Mouse (Mus musculus): ENCODE measurements at regions not wholly inside any gene's neighbourhood (a gene's known extent, or its start where the extent isn't known, plus 50 kb on each side); places are given as distances from the start of the nearest gene placed in this dataset.
A peak's percentile ranks its signal among the peaks of the same experiment; 100 is the strongest.

- 72% methylated on average over 2 of the region's 3 CpGs for WGBS
- no peak overlapping the region for H3K4me3 ChIP-seq (ENCODE audit: low read depth, low read length)
- H3K9me3 ChIP-seq (ENCODE audit: control insufficient read depth, low read length) = no peaks in the 10 kb centered on the region
- DNase-seq (ENCODE audit: low spot score) = no peak
- H3K4me1 ChIP-seq (replicated peaks; ENCODE audit: control insufficient read depth, insufficient read depth, low read length) = 0 out of 2 replicates have a peak, but pooled peaks cover 3% of the 10 kb centered on the region
- no peak for ATAC-seq (replicated peaks; ENCODE audit: low FRiP score)
- H3K4me2 ChIP-seq = no peak overlapping the region
- no peak overlapping the region for H3K27ac ChIP-seq (ENCODE audit: low read depth, low read length)
- H3K36me3 ChIP-seq (ENCODE audit: control insufficient read depth, insufficient read depth, low read length) = no peaks in the 10 kb centered on the region
- H3K27me3 ChIP-seq (replicated peaks; ENCODE audit: control insufficient read depth, insufficient read depth, low read length) = no peaks in the 10 kb centered on the region
- H3K9ac ChIP-seq (ENCODE audit: low read depth, low read length) = no peak overlapping the region
Measured at GRCm38 (mm10) chr12:13059473-13059872, 117.8 kb upstream of the Mycn start.

DNA sequence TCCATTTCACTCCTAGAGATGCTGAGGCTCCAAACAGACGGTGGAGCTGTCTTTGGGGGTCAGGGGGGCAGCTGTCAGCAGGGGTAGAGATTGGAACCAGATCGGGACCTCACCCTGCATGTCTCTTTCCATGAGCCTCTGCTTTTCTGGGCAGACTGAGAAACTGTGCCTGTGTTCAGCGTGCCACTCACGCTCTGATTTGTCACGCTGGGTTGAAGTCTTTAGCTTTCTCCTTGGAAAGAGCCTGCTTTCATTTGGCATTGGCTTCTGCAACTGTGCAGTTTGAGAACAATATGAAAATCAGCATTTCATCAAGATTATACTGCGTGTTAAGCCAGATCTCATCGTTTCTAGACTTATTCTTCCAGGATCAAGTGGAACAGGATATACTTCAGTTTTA is 114.5 kb upstream of the Mycn start:
- Histone ChIP-seq H3K27me3 (replicated peaks; ENCODE audit: control insufficient read depth, insufficient read depth, low read length) (no peaks in the 10 kb centered on the region), H3K9ac (ENCODE audit: low read depth, low read length) (no peak overlapping the region), H3K9me3 (ENCODE audit: control insufficient read depth, low read length) (no peaks in the 10 kb centered on the region), H3K36me3 (ENCODE audit: control insufficient read depth, insufficient read depth, low read length) (no peaks in the 10 kb centered on the region), H3K4me2 (no peak overlapping the region), H3K4me1 (replicated peaks; ENCODE audit: control insufficient read depth, insufficient read depth, low read length) (0 out of 2 replicates have a peak, but pooled peaks cover 3% of the 10 kb centered on the region), H3K27ac (ENCODE audit: low read depth, low read length) (no peak overlapping the region), H3K4me3 (ENCODE audit: low read depth, low read length) (no peak overlapping the region)
- DNase-seq (ENCODE audit: low spot score) (no peak), ATAC-seq (replicated peaks; ENCODE audit: low FRiP score) (no peak)
- 64% methylated on average over 7 of the region's 7 CpGs for WGBS

GRCm38 (mm10) chr12:13054611-13055010 is 112.9 kb upstream of the Mycn start:
- no peak for DNase-seq (ENCODE audit: low spot score)
- no peak overlapping the region for H3K4me2 ChIP-seq
- H3K9me3 ChIP-seq (ENCODE audit: control insufficient read depth, low read length) = no peaks in the 10 kb centered on the region
- H3K4me3 ChIP-seq (ENCODE audit: low read depth, low read length) = no peak overlapping the region
- no peaks in the 10 kb centered on the region for H3K27me3 ChIP-seq (replicated peaks; ENCODE audit: control insufficient read depth, insufficient read depth, low read length)
- H3K36me3 ChIP-seq (ENCODE audit: control insufficient read depth, insufficient read depth, low read length) = no peaks in the 10 kb centered on the region
- no peak overlapping the region for H3K27ac ChIP-seq (ENCODE audit: low read depth, low read length)
- peaks cover 6% of the 10 kb centered on the region; the same call in 1 of the 2 replicates for H3K4me1 ChIP-seq (replicated peaks; ENCODE audit: control insufficient read depth, insufficient read depth, low read length)
- 46% methylated on average over 3 of the region's 3 CpGs for WGBS
- ATAC-seq (replicated peaks; ENCODE audit: low FRiP score) = no peak
- no peak overlapping the region for H3K9ac ChIP-seq (ENCODE audit: low read depth, low read length)

GRCm38 (mm10) chr12:13053746-13054145 is 112.0 kb upstream of the Mycn start:
- no peaks in the 10 kb centered on the region for H3K36me3 ChIP-seq (ENCODE audit: control insufficient read depth, insufficient read depth, low read length)
- DNase-seq (ENCODE audit: low spot score) = no peak
- no peak overlapping the region for H3K9ac ChIP-seq (ENCODE audit: low read depth, low read length)
- H3K27ac ChIP-seq (ENCODE audit: low read depth, low read length) = no peak overlapping the region
- ATAC-seq (replicated peaks; ENCODE audit: low FRiP score) = no peak
- no peak overlapping the region for H3K4me2 ChIP-seq
- WGBS = 51% methylated on average over 5 of the region's 5 CpGs
- no peak overlapping the region for H3K4me3 ChIP-seq (ENCODE audit: low read depth, low read length)
- H3K4me1 ChIP-seq (replicated peaks; ENCODE audit: control insufficient read depth, insufficient read depth, low read length) = peaks cover 10% of the 10 kb centered on the region; the same call in 1 of the 2 replicates
- no peaks in the 10 kb centered on the region for H3K27me3 ChIP-seq (replicated peaks; ENCODE audit: control insufficient read depth, insufficient read depth, low read length)
- H3K9me3 ChIP-seq (ENCODE audit: control insufficient read depth, low read length) = no peaks in the 10 kb centered on the region

DNA sequence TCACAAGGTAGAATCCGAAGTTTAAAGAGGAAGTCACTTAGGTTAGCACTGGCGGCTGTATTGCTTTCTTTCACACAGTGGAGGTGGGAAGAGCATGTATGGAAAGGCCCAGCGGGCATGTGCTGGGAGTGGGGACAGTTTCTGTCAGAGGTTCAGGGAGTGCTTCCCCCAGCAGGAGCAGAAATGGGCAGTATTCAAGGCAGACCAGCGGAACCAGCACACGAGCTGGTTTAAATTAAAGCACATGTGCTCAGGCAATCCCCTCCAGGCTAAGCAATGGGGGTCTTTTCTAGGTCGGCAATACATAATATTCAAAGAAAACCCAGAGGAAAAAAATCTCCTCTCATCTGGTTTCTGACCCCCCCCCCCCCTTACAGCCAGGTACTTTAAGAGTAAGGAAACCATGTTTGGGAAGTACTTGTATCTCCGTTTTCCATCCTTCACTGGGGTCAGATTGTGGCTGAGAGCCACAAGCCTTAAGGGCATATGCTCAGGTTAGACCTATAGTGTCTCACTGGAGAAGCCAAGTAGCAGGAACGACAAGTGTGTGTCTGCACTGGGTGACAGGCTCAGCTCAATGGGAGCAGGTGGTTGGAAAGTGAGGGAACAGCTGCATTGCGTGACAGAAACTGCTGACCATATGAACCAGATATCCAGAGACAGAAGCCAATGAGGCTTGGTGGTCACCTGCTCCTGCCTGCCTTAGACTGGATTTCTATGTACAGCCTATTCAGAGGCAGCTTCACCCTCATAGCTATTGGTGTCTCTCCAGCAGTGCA is 111.3 kb upstream of the Mycn start:
- H3K36me3 ChIP-seq (ENCODE audit: control insufficient read depth, insufficient read depth, low read length) = no peaks in the 10 kb centered on the region
- H3K9ac ChIP-seq (ENCODE audit: low read depth, low read length) = no peak overlapping the region
- peaks cover 10% of the 10 kb centered on the region; the same call in 1 of the 2 replicates for H3K4me1 ChIP-seq (replicated peaks; ENCODE audit: control insufficient read depth, insufficient read depth, low read length)
- no peak overlapping the region for H3K27ac ChIP-seq (ENCODE audit: low read depth, low read length)
- no peak overlapping the region for H3K4me2 ChIP-seq
- ATAC-seq (replicated peaks; ENCODE audit: low FRiP score) = no peak
- H3K27me3 ChIP-seq (replicated peaks; ENCODE audit: control insufficient read depth, insufficient read depth, low read length) = no peaks in the 10 kb centered on the region
- 57% methylated on average over 9 of the region's 9 CpGs for WGBS
- H3K4me3 ChIP-seq (ENCODE audit: low read depth, low read length) = no peak overlapping the region
- no peaks in the 10 kb centered on the region for H3K9me3 ChIP-seq (ENCODE audit: control insufficient read depth, low read length)
- no peak for DNase-seq (ENCODE audit: low spot score)

DNA sequence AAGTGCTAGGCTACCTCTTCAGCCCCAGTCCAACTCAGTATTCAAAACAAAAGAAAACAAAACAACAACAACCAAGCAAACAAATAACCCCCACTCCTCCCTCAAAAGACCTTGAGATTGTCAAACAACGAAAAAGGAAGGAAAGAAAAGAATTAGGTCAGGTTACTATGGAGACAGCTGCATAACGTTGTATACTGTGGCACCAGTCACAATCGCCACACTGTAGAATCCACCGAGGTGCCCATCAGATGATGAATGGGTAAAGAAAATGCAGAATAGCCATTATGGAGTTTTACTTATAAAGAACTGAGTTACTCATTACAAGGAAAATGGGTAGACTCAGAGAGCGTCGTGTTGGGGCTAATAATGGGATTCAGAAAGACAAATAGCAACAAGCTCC is 110.5 kb upstream of the Mycn start:
- no peaks in the 10 kb centered on the region for H3K36me3 ChIP-seq (ENCODE audit: control insufficient read depth, insufficient read depth, low read length)
- DNase-seq (ENCODE audit: low spot score) = no peak
- no peak overlapping the region for H3K4me3 ChIP-seq (ENCODE audit: low read depth, low read length)
- H3K4me2 ChIP-seq = no peak overlapping the region
- ATAC-seq (replicated peaks; ENCODE audit: low FRiP score) = no peak
- H3K27ac ChIP-seq (ENCODE audit: low read depth, low read length) = no peak overlapping the region
- no peaks in the 10 kb centered on the region for H3K9me3 ChIP-seq (ENCODE audit: control insufficient read depth, low read length)
- no peak overlapping the region for H3K9ac ChIP-seq (ENCODE audit: low read depth, low read length)
- no peaks in the 10 kb centered on the region for H3K27me3 ChIP-seq (replicated peaks; ENCODE audit: control insufficient read depth, insufficient read depth, low read length)
- WGBS = 75% methylated on average over 6 of the region's 6 CpGs
- H3K4me1 ChIP-seq (replicated peaks; ENCODE audit: control insufficient read depth, insufficient read depth, low read length) = peaks cover 10% of the 10 kb centered on the region; the same call in 1 of the 2 replicates

DNA sequence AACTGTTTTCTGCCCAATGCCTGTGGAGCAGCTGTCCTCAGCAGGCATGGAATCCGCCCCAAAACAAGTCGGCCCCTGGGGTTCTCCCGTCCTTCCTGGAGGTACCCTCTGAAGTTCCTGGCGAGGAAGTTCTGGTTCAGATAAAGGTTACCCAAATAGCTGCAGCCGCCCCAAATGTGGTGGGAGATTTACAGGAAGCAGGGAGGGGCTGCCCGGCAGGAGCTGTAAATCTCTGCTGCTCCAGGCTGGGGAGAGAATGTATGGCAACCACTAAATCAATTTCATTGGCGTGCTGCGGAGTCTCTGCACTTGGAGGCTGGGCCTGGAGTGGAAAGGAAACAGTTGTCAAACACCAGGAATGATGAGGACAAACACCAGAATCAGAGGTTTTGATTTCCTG is 107.9 kb upstream of the Mycn start:
- Histone ChIP-seq H3K4me1 (replicated peaks; ENCODE audit: control insufficient read depth, insufficient read depth, low read length) (peaks cover 7% of the 10 kb centered on the region; the same call in 1 of the 2 replicates), H3K27me3 (replicated peaks; ENCODE audit: control insufficient read depth, insufficient read depth, low read length) (no peaks in the 10 kb centered on the region), H3K27ac (ENCODE audit: low read depth, low read length) (peak overlapping the region; percentile 35; the same call in 1 of the 2 replicates), H3K36me3 (ENCODE audit: control insufficient read depth, insufficient read depth, low read length) (no peaks in the 10 kb centered on the region), H3K4me2 (no peak overlapping the region), H3K9me3 (ENCODE audit: control insufficient read depth, low read length) (no peaks in the 10 kb centered on the region), H3K4me3 (ENCODE audit: low read depth, low read length) (no peak overlapping the region), H3K9ac (ENCODE audit: low read depth, low read length) (no peak overlapping the region)
- peak; percentile 38 for DNase-seq (ENCODE audit: low spot score)
- no peak for ATAC-seq (replicated peaks; ENCODE audit: low FRiP score)
- 18% methylated on average over 8 of the region's 8 CpGs for WGBS

GRCm38 (mm10) chr12:13048168-13048727 is 106.5 kb upstream of the Mycn start:
- no peak overlapping the region for H3K27ac ChIP-seq (ENCODE audit: low read depth, low read length)
- H3K27me3 ChIP-seq (replicated peaks; ENCODE audit: control insufficient read depth, insufficient read depth, low read length) = no peaks in the 10 kb centered on the region
- no peaks in the 10 kb centered on the region for H3K36me3 ChIP-seq (ENCODE audit: control insufficient read depth, insufficient read depth, low read length)
- no peak for DNase-seq (ENCODE audit: low spot score)
- H3K4me1 ChIP-seq (replicated peaks; ENCODE audit: control insufficient read depth, insufficient read depth, low read length) = peaks cover 7% of the 10 kb centered on the region; the same call in 1 of the 2 replicates
- WGBS = 47% methylated on average over 13 of the region's 13 CpGs
- H3K9me3 ChIP-seq (ENCODE audit: control insufficient read depth, low read length) = no peaks in the 10 kb centered on the region
- no peak overlapping the region for H3K9ac ChIP-seq (ENCODE audit: low read depth, low read length)
- H3K4me3 ChIP-seq (ENCODE audit: low read depth, low read length) = no peak overlapping the region
- no peak for ATAC-seq (replicated peaks; ENCODE audit: low FRiP score)
- H3K4me2 ChIP-seq = no peak overlapping the region

DNA sequence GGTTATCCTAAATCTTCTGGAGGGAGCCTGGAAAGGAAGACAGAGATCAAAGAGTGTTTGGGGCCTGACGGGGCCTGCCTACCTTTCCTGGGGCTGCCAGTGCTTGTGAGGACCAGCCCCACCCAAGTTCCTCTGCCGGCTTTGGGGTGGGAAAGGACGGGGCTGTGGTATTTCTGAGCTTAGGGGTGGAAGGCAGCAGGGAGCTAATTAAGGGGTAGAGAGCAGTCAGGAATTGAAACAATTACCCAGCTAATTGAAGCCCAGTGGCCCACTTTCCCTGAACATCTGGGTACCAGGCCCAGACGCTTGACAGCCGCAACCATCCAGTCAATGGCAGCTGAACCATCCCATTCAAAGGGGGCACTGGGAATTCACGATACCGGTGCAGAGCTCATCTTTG is 101.2 kb upstream of the Mycn start:
- DNase-seq (ENCODE audit: low spot score) = no peak
- 64% methylated on average over 7 of the region's 7 CpGs for WGBS
- ATAC-seq (replicated peaks; ENCODE audit: low FRiP score) = no peak

More for the DNA sequence above, 101.2 kb upstream of the Mycn start:
- Histone ChIP-seq H3K4me1 (replicated peaks; ENCODE audit: control insufficient read depth, insufficient read depth, low read length) (no peaks in the 10 kb centered on the region), H3K27me3 (replicated peaks; ENCODE audit: control insufficient read depth, insufficient read depth, low read length) (no peaks in the 10 kb centered on the region), H3K4me3 (ENCODE audit: low read depth, low read length) (no peak overlapping the region), H3K9ac (ENCODE audit: low read depth, low read length) (no peak overlapping the region), H3K36me3 (ENCODE audit: control insufficient read depth, insufficient read depth, low read length) (no peaks in the 10 kb centered on the region), H3K9me3 (ENCODE audit: control insufficient read depth, low read length) (no peaks in the 10 kb centered on the region), H3K4me2 (no peak overlapping the region), H3K27ac (ENCODE audit: low read depth, low read length) (no peak overlapping the region)
